Mouse (Mus musculus): ENCODE measurements at regions not wholly inside any gene's neighbourhood (a gene's known extent, or its start where the extent isn't known, plus 50 kb on each side); places are given as distances from the start of the nearest gene placed in this dataset.

- Histone ChIP-seq H3K4me3 (replicated peaks; ENCODE audit: low read length) (no peak overlapping the region), H3K9ac (ENCODE audit: low read depth, low read length, severe bottlenecking) (no peak overlapping the region), H3K27ac (replicated peaks; ENCODE audit: low read depth, low read length) (no peak overlapping the region), H3K27me3 (ENCODE audit: control insufficient read depth, insufficient read depth, low read length) (no peaks in the 10 kb centered on the region), H3K4me2 (replicated peaks; ENCODE audit: low read depth, low read length, severe bottlenecking) (no peak overlapping the region), H3K4me1 (ENCODE audit: control insufficient read depth, insufficient read depth, low read length) (peaks cover 8% of the 10 kb centered on the region), H3K9me3 (ENCODE audit: control insufficient read depth, low read length) (no peaks in the 10 kb centered on the region), H3K36me3 (ENCODE audit: control insufficient read depth, insufficient read depth, low read length) (no peaks in the 10 kb centered on the region)
- no peak for ATAC-seq (ENCODE audit: low FRiP score, low read depth)
- 71% methylated on average over 3 of the region's 3 CpGs for WGBS
- DNase-seq (ENCODE audit: low spot score) = no peak
- TF ChIP-seq POLR2A (IDR thresholded peaks at IDR 0.05; ENCODE audit: borderline replicate concordance, extremely low read depth, insufficient read depth, insufficient read length) = no peak
These were observed 186.6 kb upstream of the Spdye4c start for GRCm38 (mm10) chr2:128404405-128404804.

- H3K9ac ChIP-seq (ENCODE audit: low read depth, low read length, severe bottlenecking) = no peak overlapping the region
- ATAC-seq (ENCODE audit: low FRiP score, low read depth) (no peak), DNase-seq (ENCODE audit: low spot score) (no peak)
- no peak overlapping the region for H3K4me3 ChIP-seq (replicated peaks; ENCODE audit: low read length)
- H3K4me2 ChIP-seq (replicated peaks; ENCODE audit: low read depth, low read length, severe bottlenecking) = no peak overlapping the region
- no peaks in the 10 kb centered on the region for H3K36me3 ChIP-seq (ENCODE audit: control insufficient read depth, insufficient read depth, low read length)
- TF ChIP-seq POLR2A (IDR thresholded peaks at IDR 0.05; ENCODE audit: borderline replicate concordance, extremely low read depth, insufficient read depth, insufficient read length) = no peak
- peaks cover 8% of the 10 kb centered on the region for H3K4me1 ChIP-seq (ENCODE audit: control insufficient read depth, insufficient read depth, low read length)
- H3K27ac ChIP-seq (replicated peaks; ENCODE audit: low read depth, low read length) = no peak overlapping the region
- H3K9me3 ChIP-seq (ENCODE audit: control insufficient read depth, low read length) = no peaks in the 10 kb centered on the region
- WGBS = 71% methylated on average over 7 of the region's 7 CpGs
- no peaks in the 10 kb centered on the region for H3K27me3 ChIP-seq (ENCODE audit: control insufficient read depth, insufficient read depth, low read length)
These were observed 183.9 kb upstream of the Spdye4c start for GRCm38 (mm10) chr2:128407076-128407475.

- Histone ChIP-seq H3K9ac (ENCODE audit: low read depth, low read length, severe bottlenecking) (no peak overlapping the region), H3K36me3 (ENCODE audit: control insufficient read depth, insufficient read depth, low read length) (no peaks in the 10 kb centered on the region), H3K27ac (replicated peaks; ENCODE audit: low read depth, low read length) (no peak overlapping the region), H3K9me3 (ENCODE audit: control insufficient read depth, low read length) (no peaks in the 10 kb centered on the region), H3K4me2 (replicated peaks; ENCODE audit: low read depth, low read length, severe bottlenecking) (no peak overlapping the region), H3K4me3 (replicated peaks; ENCODE audit: low read length) (no peak overlapping the region), H3K4me1 (ENCODE audit: control insufficient read depth, insufficient read depth, low read length) (0 out of 2 replicates have a peak, but pooled peaks cover 3% of the 10 kb centered on the region), H3K27me3 (ENCODE audit: control insufficient read depth, insufficient read depth, low read length) (no peaks in the 10 kb centered on the region)
- ATAC-seq (ENCODE audit: low FRiP score, low read depth) (no peak), DNase-seq (ENCODE audit: low spot score) (no peak)
- TF ChIP-seq POLR2A (IDR thresholded peaks at IDR 0.05; ENCODE audit: borderline replicate concordance, extremely low read depth, insufficient read depth, insufficient read length) = no peak
- WGBS = 33% methylated on average over 6 of the region's 6 CpGs
These were observed 182.3 kb upstream of the Spdye4c start for GRCm38 (mm10) chr2:128408718-128409117.

GRCm38 (mm10) chr2:128412352-128412751, 178.7 kb upstream of the Spdye4c start:
- ATAC-seq (ENCODE audit: low FRiP score, low read depth) (peak; percentile 66; the same call in 1 of the 2 replicates), DNase-seq (ENCODE audit: low spot score) (peak; percentile 72)
- no peak overlapping the region for H3K4me2 ChIP-seq (replicated peaks; ENCODE audit: low read depth, low read length, severe bottlenecking)
- H3K4me3 ChIP-seq (replicated peaks; ENCODE audit: low read length) = no peak overlapping the region
- H3K9ac ChIP-seq (ENCODE audit: low read depth, low read length, severe bottlenecking) = no peak overlapping the region
- WGBS = 8% methylated on average over 10 of the region's 10 CpGs
- H3K9me3 ChIP-seq (ENCODE audit: control insufficient read depth, low read length) = no peaks in the 10 kb centered on the region
- H3K27me3 ChIP-seq (ENCODE audit: control insufficient read depth, insufficient read depth, low read length) = no peaks in the 10 kb centered on the region
- H3K27ac ChIP-seq (replicated peaks; ENCODE audit: low read depth, low read length) = no peak overlapping the region
- 0 out of 2 replicates have a peak, but pooled peaks cover 3% of the 10 kb centered on the region for H3K4me1 ChIP-seq (ENCODE audit: control insufficient read depth, insufficient read depth, low read length)
- H3K36me3 ChIP-seq (ENCODE audit: control insufficient read depth, insufficient read depth, low read length) = no peaks in the 10 kb centered on the region
- no peak for TF ChIP-seq POLR2A (IDR thresholded peaks at IDR 0.05; ENCODE audit: borderline replicate concordance, extremely low read depth, insufficient read depth, insufficient read length)

GRCm38 (mm10) chr2:128412974-128413373, 178.0 kb upstream of the Spdye4c start:
- Histone ChIP-seq H3K4me2 (replicated peaks; ENCODE audit: low read depth, low read length, severe bottlenecking) (no peak overlapping the region), H3K9me3 (ENCODE audit: control insufficient read depth, low read length) (no peaks in the 10 kb centered on the region), H3K4me3 (replicated peaks; ENCODE audit: low read length) (no peak overlapping the region), H3K4me1 (ENCODE audit: control insufficient read depth, insufficient read depth, low read length) (0 out of 2 replicates have a peak, but pooled peaks cover 3% of the 10 kb centered on the region), H3K27me3 (ENCODE audit: control insufficient read depth, insufficient read depth, low read length) (no peaks in the 10 kb centered on the region), H3K36me3 (ENCODE audit: control insufficient read depth, insufficient read depth, low read length) (no peaks in the 10 kb centered on the region), H3K9ac (ENCODE audit: low read depth, low read length, severe bottlenecking) (no peak overlapping the region), H3K27ac (replicated peaks; ENCODE audit: low read depth, low read length) (no peak overlapping the region)
- DNase-seq (ENCODE audit: low spot score) (no peak), ATAC-seq (ENCODE audit: low FRiP score, low read depth) (peak; percentile 62; the same call in 1 of the 2 replicates)
- WGBS = 5% methylated on average over 10 of the region's 10 CpGs
- no peak for TF ChIP-seq POLR2A (IDR thresholded peaks at IDR 0.05; ENCODE audit: borderline replicate concordance, extremely low read depth, insufficient read depth, insufficient read length)

Data from limb, embryonic 14.5 days (tissue).